Mouse (Mus musculus): ENCODE measurements at regions not wholly inside any gene's neighbourhood (a gene's known extent, or its start where the extent isn't known, plus 50 kb on each side); places are given as distances from the start of the nearest gene placed in this dataset.

DNA sequence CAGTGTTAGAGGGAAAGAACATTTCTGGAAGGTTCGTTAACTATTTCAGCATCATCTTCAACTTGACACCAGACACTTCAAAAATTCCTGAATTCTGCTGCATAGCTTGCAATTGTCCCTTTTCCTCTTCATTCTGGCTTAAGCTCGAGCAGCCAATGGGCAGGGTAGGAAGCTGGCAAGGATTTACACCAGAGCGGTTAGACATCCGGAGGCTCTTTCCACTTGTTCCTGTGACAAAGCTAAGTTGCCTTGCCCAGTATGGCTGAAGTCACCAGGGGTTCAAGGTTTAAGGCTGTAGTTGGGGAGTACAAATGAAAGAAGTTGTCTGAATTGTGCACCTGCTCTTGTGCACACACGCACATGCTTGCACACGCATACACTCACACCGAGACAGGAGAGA is 206.8 kb upstream of the Serp2 start:
- peaks cover 58% of the 10 kb centered on the region for H3K4me1 ChIP-seq (replicated peaks; ENCODE audit: low read depth, low read length)
- no peak overlapping the region for H3K4me3 ChIP-seq (replicated peaks; ENCODE audit: low read length)
- H3K27me3 ChIP-seq (ENCODE audit: insufficient read depth, low read length), result peaks cover 37% of the 10 kb centered on the region
- no peak for TF ChIP-seq NANOG (IDR thresholded peaks at IDR 0.05; ENCODE audit: borderline replicate concordance, low read length)
- no peak for TF ChIP-seq POU5F1 (IDR thresholded peaks at IDR 0.05; ENCODE audit: borderline replicate concordance, low read length)
- no peak for TF ChIP-seq CTCF (conservative IDR thresholded peaks at IDR 0.05; ENCODE audit: low read length)
- H3K9me3 ChIP-seq (ENCODE audit: low read length), result no peaks in the 10 kb centered on the region
- H3K36me3 ChIP-seq (ENCODE audit: insufficient read depth, low read length), result no peaks in the 10 kb centered on the region

GRCm38 (mm10) chr14:76762777-76763176 is 206.1 kb upstream of the Serp2 start:
- Histone ChIP-seq H3K9me3 (ENCODE audit: low read length) (no peaks in the 10 kb centered on the region), H3K36me3 (ENCODE audit: insufficient read depth, low read length) (no peaks in the 10 kb centered on the region), H3K27me3 (ENCODE audit: insufficient read depth, low read length) (peaks cover 37% of the 10 kb centered on the region), H3K4me1 (replicated peaks; ENCODE audit: low read depth, low read length) (peaks cover 51% of the 10 kb centered on the region), H3K4me3 (replicated peaks; ENCODE audit: low read length) (no peak overlapping the region)
- TF ChIP-seq POU5F1 (IDR thresholded peaks at IDR 0.05; ENCODE audit: borderline replicate concordance, low read length) (no peak), NANOG (IDR thresholded peaks at IDR 0.05; ENCODE audit: borderline replicate concordance, low read length) (no peak), CTCF (conservative IDR thresholded peaks at IDR 0.05; ENCODE audit: low read length) (no peak)

DNA sequence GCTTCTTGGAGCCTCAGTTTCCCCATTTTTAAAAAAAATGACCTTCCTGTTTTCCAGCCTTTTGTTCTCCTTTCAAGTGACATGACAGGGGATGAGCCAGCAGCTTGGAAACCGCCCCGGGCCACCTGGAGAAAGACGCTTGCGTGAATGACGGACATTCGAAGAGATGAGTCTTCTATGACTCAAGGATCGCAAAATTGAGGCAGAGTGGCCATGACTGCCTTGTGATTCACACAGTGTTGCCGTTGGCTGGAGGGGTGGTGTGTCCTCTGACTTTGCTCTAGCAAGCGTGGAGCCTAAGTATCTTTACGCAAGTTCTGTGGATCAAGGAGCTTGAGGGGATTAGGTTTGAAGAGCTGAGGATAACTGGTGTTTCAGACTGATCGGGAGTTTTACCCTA is 205.0 kb upstream of the Serp2 start:
- H3K4me3 ChIP-seq (replicated peaks; ENCODE audit: low read length), result no peak overlapping the region
- peaks cover 37% of the 10 kb centered on the region for H3K27me3 ChIP-seq (ENCODE audit: insufficient read depth, low read length)
- TF ChIP-seq POU5F1 (IDR thresholded peaks at IDR 0.05; ENCODE audit: borderline replicate concordance, low read length), result no peak
- TF ChIP-seq CTCF (conservative IDR thresholded peaks at IDR 0.05; ENCODE audit: low read length), result no peak
- no peak for TF ChIP-seq NANOG (IDR thresholded peaks at IDR 0.05; ENCODE audit: borderline replicate concordance, low read length)
- H3K36me3 ChIP-seq (ENCODE audit: insufficient read depth, low read length), result no peaks in the 10 kb centered on the region
- H3K4me1 ChIP-seq (replicated peaks; ENCODE audit: low read depth, low read length), result peaks cover 43% of the 10 kb centered on the region
- no peaks in the 10 kb centered on the region for H3K9me3 ChIP-seq (ENCODE audit: low read length)

DNA sequence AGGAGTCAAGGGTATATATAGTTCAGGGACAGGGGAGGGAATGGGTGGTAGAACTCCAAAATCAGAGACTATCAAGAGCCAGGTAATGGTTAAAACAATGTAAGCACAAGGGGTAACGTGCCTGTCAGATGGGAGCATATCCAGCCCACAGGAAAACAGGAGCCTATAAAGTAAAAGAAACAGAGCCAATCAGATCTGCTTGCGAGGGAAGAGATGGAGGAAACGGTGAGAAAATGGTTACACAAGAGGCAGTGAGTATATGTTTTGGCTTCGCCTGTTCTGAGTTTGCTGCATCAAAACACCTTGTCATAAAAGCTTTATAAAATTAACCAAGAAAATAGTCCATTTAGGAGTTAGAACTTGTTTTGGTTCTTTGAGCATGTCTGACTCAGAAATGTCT is 204.6 kb upstream of the Serp2 start:
- no peaks in the 10 kb centered on the region for H3K36me3 ChIP-seq (ENCODE audit: insufficient read depth, low read length)
- H3K4me1 ChIP-seq (replicated peaks; ENCODE audit: low read depth, low read length), result peaks cover 40% of the 10 kb centered on the region

GRCm38 (mm10) chr14:76760509-76761023 is 203.9 kb upstream of the Serp2 start:
- no peak overlapping the region for H3K4me3 ChIP-seq (replicated peaks; ENCODE audit: low read length)
- no peak for TF ChIP-seq POU5F1 (IDR thresholded peaks at IDR 0.05; ENCODE audit: borderline replicate concordance, low read length)
- TF ChIP-seq NANOG (IDR thresholded peaks at IDR 0.05; ENCODE audit: borderline replicate concordance, low read length), result no peak
- TF ChIP-seq CTCF (conservative IDR thresholded peaks at IDR 0.05; ENCODE audit: low read length), result no peak
- no peaks in the 10 kb centered on the region for H3K36me3 ChIP-seq (ENCODE audit: insufficient read depth, low read length)
- peaks cover 29% of the 10 kb centered on the region for H3K27me3 ChIP-seq (ENCODE audit: insufficient read depth, low read length)
- peaks cover 33% of the 10 kb centered on the region for H3K4me1 ChIP-seq (replicated peaks; ENCODE audit: low read depth, low read length)
- H3K9me3 ChIP-seq (ENCODE audit: low read length), result no peaks in the 10 kb centered on the region

More for the DNA sequence above, 204.6 kb upstream of the Serp2 start:
- Histone ChIP-seq H3K4me3 (replicated peaks; ENCODE audit: low read length) (no peak overlapping the region), H3K27me3 (ENCODE audit: insufficient read depth, low read length) (peaks cover 34% of the 10 kb centered on the region), H3K9me3 (ENCODE audit: low read length) (no peaks in the 10 kb centered on the region)
- TF ChIP-seq POU5F1 (IDR thresholded peaks at IDR 0.05; ENCODE audit: borderline replicate concordance, low read length) (no peak), NANOG (IDR thresholded peaks at IDR 0.05; ENCODE audit: borderline replicate concordance, low read length) (no peak), CTCF (conservative IDR thresholded peaks at IDR 0.05; ENCODE audit: low read length) (no peak)

DNA sequence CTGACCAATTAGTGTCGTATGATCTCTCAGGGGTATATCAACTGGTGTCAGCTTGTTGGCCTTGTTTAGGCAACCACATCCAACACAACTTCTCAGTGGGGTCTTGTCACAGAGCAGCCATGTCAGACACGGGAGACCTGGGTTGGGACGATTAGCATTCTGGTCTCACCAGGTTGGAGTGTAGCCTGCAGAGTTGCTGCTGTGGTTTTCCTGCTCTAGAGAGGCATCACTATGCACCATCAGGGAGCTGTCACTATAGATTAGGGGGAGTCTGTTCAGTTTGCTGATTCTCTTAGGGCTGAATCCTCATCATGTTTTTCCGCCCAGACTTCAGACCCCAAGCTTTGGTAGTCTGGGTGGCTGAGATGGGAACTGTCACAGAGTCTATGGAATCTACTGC is 202.7 kb upstream of the Serp2 start:
- Histone ChIP-seq H3K27me3 (ENCODE audit: insufficient read depth, low read length) (peaks cover 29% of the 10 kb centered on the region), H3K4me1 (replicated peaks; ENCODE audit: low read depth, low read length) (peaks cover 23% of the 10 kb centered on the region), H3K36me3 (ENCODE audit: insufficient read depth, low read length) (no peaks in the 10 kb centered on the region), H3K4me3 (replicated peaks; ENCODE audit: low read length) (no peak overlapping the region), H3K9me3 (ENCODE audit: low read length) (no peaks in the 10 kb centered on the region)
- no peak for TF ChIP-seq POU5F1 (IDR thresholded peaks at IDR 0.05; ENCODE audit: borderline replicate concordance, low read length)
- TF ChIP-seq CTCF (conservative IDR thresholded peaks at IDR 0.05; ENCODE audit: low read length), result no peak
- TF ChIP-seq NANOG (IDR thresholded peaks at IDR 0.05; ENCODE audit: borderline replicate concordance, low read length), result no peak

DNA sequence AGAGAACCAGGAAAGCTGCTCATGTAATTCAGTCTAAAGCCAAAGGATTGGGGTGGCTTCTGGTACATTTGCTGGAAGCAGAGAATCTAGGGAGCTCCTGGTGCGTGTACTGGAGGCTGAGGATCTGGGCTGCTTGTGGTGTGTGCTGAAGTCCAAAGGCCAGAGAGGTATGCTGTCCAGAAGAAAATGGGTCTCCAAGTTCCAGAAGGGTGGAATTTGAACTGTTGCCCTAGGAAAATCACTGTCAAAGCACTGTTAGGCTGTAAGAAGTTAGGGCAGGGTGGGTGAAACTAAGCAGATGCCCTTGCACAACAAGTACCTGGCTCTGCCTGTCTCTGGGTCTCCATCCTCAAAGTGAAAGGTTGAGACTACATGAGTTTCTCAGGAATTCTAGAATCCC is 201.9 kb upstream of the Serp2 start:
- Histone ChIP-seq H3K4me3 (replicated peaks; ENCODE audit: low read length) (no peak overlapping the region), H3K27me3 (ENCODE audit: insufficient read depth, low read length) (peaks cover 25% of the 10 kb centered on the region), H3K9me3 (ENCODE audit: low read length) (no peaks in the 10 kb centered on the region), H3K4me1 (replicated peaks; ENCODE audit: low read depth, low read length) (peaks cover 15% of the 10 kb centered on the region), H3K36me3 (ENCODE audit: insufficient read depth, low read length) (no peaks in the 10 kb centered on the region)
- TF ChIP-seq POU5F1 (IDR thresholded peaks at IDR 0.05; ENCODE audit: borderline replicate concordance, low read length) (no peak), NANOG (IDR thresholded peaks at IDR 0.05; ENCODE audit: borderline replicate concordance, low read length) (no peak), CTCF (conservative IDR thresholded peaks at IDR 0.05; ENCODE audit: low read length) (no peak)

GRCm38 (mm10) chr14:76755591-76756376 is 199.1 kb upstream of the Serp2 start:
- no peak for TF ChIP-seq NANOG (IDR thresholded peaks at IDR 0.05; ENCODE audit: borderline replicate concordance, low read length)
- no peak for TF ChIP-seq CTCF (conservative IDR thresholded peaks at IDR 0.05; ENCODE audit: low read length)
- no peak for TF ChIP-seq POU5F1 (IDR thresholded peaks at IDR 0.05; ENCODE audit: borderline replicate concordance, low read length)
- H3K36me3 ChIP-seq (ENCODE audit: insufficient read depth, low read length), result no peaks in the 10 kb centered on the region
- no peaks in the 10 kb centered on the region for H3K4me1 ChIP-seq (replicated peaks; ENCODE audit: low read depth, low read length)
- H3K27me3 ChIP-seq (ENCODE audit: insufficient read depth, low read length), result 0 out of 2 replicates have a peak, but pooled peaks cover 2% of the 10 kb centered on the region
- no peak overlapping the region for H3K4me3 ChIP-seq (replicated peaks; ENCODE audit: low read length)
- no peaks in the 10 kb centered on the region for H3K9me3 ChIP-seq (ENCODE audit: low read length)

Data from E14TG2a.4 (cell line).